Mouse (Mus musculus) liver, postnatal 0 days (tissue): ENCODE measurements around the gene Mrpl9. TPM values are rescaled to one million over a fixed set of nuclear protein-coding genes. Genes with fewer than 3 reads are reported as not detected.

ENCODE experiments used
- ATAC-seq: fragments of 200-750 bp; cut with Nextera tagmentation; 2 replicates; pipeline ENCODE4 v1.8.0; 2017; ENCODE audit warnings: mild to moderate bottlenecking, moderate library complexity
- DNase-seq: peaks from one replicate; pipeline ENCODE4 v3.0.0-alpha.2; 2016
- H3K27ac ChIP-seq: fragments of 300-500 bp; sonication (generic); 2 replicates; pipeline ENCODE4 v1.5.1; 2014; ENCODE audit warnings: antibody characterized with exemption, moderate library complexity, mild to moderate bottlenecking, low read depth
- H3K27me3 ChIP-seq: fragments of 300-500 bp; sonication (generic); 2 replicates; pipeline ENCODE4 v1.6.1; 2014; ENCODE audit warnings: low read length, control low read depth, mixed read lengths; ENCODE audit not compliant: insufficient read depth
- H3K36me3 ChIP-seq: fragments of 300-500 bp; sonication (generic); replicated peaks from 2 replicates; pipeline ENCODE4 v1.6.1; 2014; ENCODE audit warnings: mild to moderate bottlenecking, control low read depth, low read length, moderate library complexity, mixed read lengths; ENCODE audit not compliant: insufficient read depth
- H3K4me1 ChIP-seq: fragments of 300-500 bp; sonication (generic); 2 replicates; pipeline ENCODE4 v1.6.1; 2014; ENCODE audit warnings: antibody characterized with exemption, mild to moderate bottlenecking, control low read depth; ENCODE audit not compliant: insufficient read depth
- H3K4me2 ChIP-seq: fragments of 300-500 bp; sonication (generic); 2 replicates; pipeline ENCODE4 v1.6.1; 2014; ENCODE audit warnings: low read depth, mild to moderate bottlenecking, low read length, moderate library complexity, mixed read lengths
- H3K4me3 ChIP-seq: fragments of 300-500 bp; sonication (generic); 2 replicates; pipeline ENCODE4 v1.5.1; 2014; ENCODE audit warnings: low read depth, low read length
- H3K9ac ChIP-seq: fragments of 300-500 bp; sonication (generic); replicated peaks from 2 replicates; pipeline ENCODE4 v1.6.1; 2014; ENCODE audit warnings: mild to moderate bottlenecking, moderate library complexity
- H3K9me3 ChIP-seq: fragments of 300-500 bp; sonication (generic); 2 replicates; pipeline ENCODE4 v1.6.1; 2016; ENCODE audit warnings: mild to moderate bottlenecking, control low read depth, low read length, mixed read lengths
- CTCF ChIP-seq: sonication (generic); IDR thresholded peaks from 2 replicates; pipeline ENCODE4 v1.5.1; 2016; ENCODE audit warnings: antibody characterized with exemption, low read depth
- EP300 ChIP-seq: IDR thresholded peaks from 2 replicates; pipeline ENCODE4 v1.6.1; 2016; ENCODE audit warnings: antibody characterized with exemption, low read depth, mild to moderate bottlenecking
- WGBS: fragments of 180-500 bp; shearing (Covaris S2); extraction: QIAGEN DNeasy Blood & Tissue Kit; methylation state at CpG from one replicate; pipeline ENCODE4 v1.1.7; 2014; ENCODE audit not compliant: insufficient replicate concordance; 5-methylcytosine and 5-hydroxymethylcytosine counted together
- polyA plus RNA-seq: library from polyadenylated mRNA; unstranded; fragments of >200 nt; fragmentation: Nextera tagmentation; extraction: Ambion mirVana; gene quantifications from 2 replicates; pipeline ENCODE4 v1.2.1, GENCODE M21; 2015

The Mrpl9 gene
- polyA plus RNA-seq, 1 experiment from 2014 or later, result 28.7 TPM

GRCm38 (mm10) chr3:94479564-94479963, 36.4 kb downstream of the Mrpl9 start:
- no peak overlapping the region for H3K4me3 ChIP-seq
- 8% methylated on average over 11 of the region's 11 CpGs for WGBS
- no peak overlapping the region for H3K9ac ChIP-seq
- H3K4me1 ChIP-seq, result no peaks in the 10 kb centered on the region
- no peak for ATAC-seq
- TF ChIP-seq CTCF (no peak), EP300 (no peak)
- H3K36me3 ChIP-seq, result no peaks in the 10 kb centered on the region
- no peak overlapping the region for H3K4me2 ChIP-seq
- H3K9me3 ChIP-seq, result no peaks in the 10 kb centered on the region
- H3K27me3 ChIP-seq, result peaks cover 24% of the 10 kb centered on the region
- H3K27ac ChIP-seq, result no peak overlapping the region
- DNase-seq, result no peak

GRCm38 (mm10) chr3:94480291-94480884, 37.3 kb downstream of the Mrpl9 start, which contains the start of gene Riiad1:
TSS of gene Riiad1 (minus strand) at chr3:94480341.
- Histone ChIP-seq H3K9ac (no peak within 1 kb of the TSS), H3K4me3 (no peak within 1 kb of the TSS), H3K9me3 (no peaks in the 10 kb centered on the region), H3K4me2 (no peak within 1 kb of the TSS), H3K4me1 (no peaks in the 10 kb centered on the region), H3K27ac (no peak within 1 kb of the TSS), H3K27me3 (peaks cover 24% of the 10 kb centered on the region), H3K36me3 (no peaks in the 10 kb centered on the region)
- TF ChIP-seq EP300, result no peak
- no peak for DNase-seq
- no peak for ATAC-seq
- WGBS, result 18% methylated on average over 16 of the region's 16 CpGs

- Histone ChIP-seq H3K4me2 (no peak overlapping the region), H3K4me1 (no peaks in the 10 kb centered on the region), H3K9ac (no peak overlapping the region), H3K27ac (no peak overlapping the region), H3K36me3 (no peaks in the 10 kb centered on the region), H3K9me3 (no peaks in the 10 kb centered on the region), H3K4me3 (no peak overlapping the region), H3K27me3 (peaks cover 24% of the 10 kb centered on the region)
- no peak for TF ChIP-seq EP300
- TF ChIP-seq CTCF, result no peak
- DNase-seq (no peak), ATAC-seq (no peak)
- 54% methylated on average over 4 of the region's 4 CpGs for WGBS
Measured at GRCm38 (mm10) chr3:94481429-94481828, 38.3 kb downstream of the Mrpl9 start.

GRCm38 (mm10) chr3:94482764-94483385, 39.8 kb downstream of the Mrpl9 start:
- ATAC-seq (0 out of 2 replicates have a peak, but pooled peaks have one; percentile 18), DNase-seq (peak; percentile 38)
- H3K4me2 ChIP-seq, result no peak overlapping the region
- no peak overlapping the region for H3K27ac ChIP-seq
- no peaks in the 10 kb centered on the region for H3K4me1 ChIP-seq
- no peaks in the 10 kb centered on the region for H3K9me3 ChIP-seq
- peaks cover 24% of the 10 kb centered on the region for H3K27me3 ChIP-seq
- TF ChIP-seq CTCF (no peak), EP300 (no peak)
- H3K36me3 ChIP-seq, result no peaks in the 10 kb centered on the region
- WGBS, result 78% methylated on average over 17 of the region's 17 CpGs
- H3K4me3 ChIP-seq, result no peak overlapping the region
- no peak overlapping the region for H3K9ac ChIP-seq

- no peak overlapping the region for H3K9ac ChIP-seq
- no peak for ATAC-seq
- H3K27ac ChIP-seq, result no peak overlapping the region
- H3K4me1 ChIP-seq, result no peaks in the 10 kb centered on the region
- WGBS, result 46% methylated on average over 19 of the region's 20 CpGs
- H3K36me3 ChIP-seq, result no peaks in the 10 kb centered on the region
- peaks cover 20% of the 10 kb centered on the region for H3K27me3 ChIP-seq
- H3K4me3 ChIP-seq, result no peak overlapping the region
- no peaks in the 10 kb centered on the region for H3K9me3 ChIP-seq
- TF ChIP-seq EP300, result no peak
- DNase-seq, result peak; percentile 30
- no peak overlapping the region for H3K4me2 ChIP-seq
Measured at GRCm38 (mm10) chr3:94483790-94484439, 40.8 kb downstream of the Mrpl9 start.

GRCm38 (mm10) chr3:94485922-94486321, 42.8 kb downstream of the Mrpl9 start:
- Histone ChIP-seq H3K36me3 (no peaks in the 10 kb centered on the region), H3K4me2 (no peak overlapping the region), H3K27me3 (0 out of 2 replicates have a peak, but pooled peaks cover 4% of the 10 kb centered on the region), H3K4me1 (no peaks in the 10 kb centered on the region), H3K27ac (no peak overlapping the region), H3K9ac (no peak overlapping the region), H3K9me3 (no peaks in the 10 kb centered on the region), H3K4me3 (no peak overlapping the region)
- no peak for DNase-seq
- TF ChIP-seq CTCF (no peak), EP300 (no peak)
- 66% methylated on average over 7 of the region's 7 CpGs for WGBS
- no peak for ATAC-seq
